Mouse (Mus musculus) embryonic fibroblast, embryonic 13.5 days (primary cell): ENCODE data around the gene Tmem63a.
A peak's percentile ranks its signal among the peaks of the same experiment; 100 is the strongest.

Experiments
- CTCF ChIP-seq: IDR thresholded peaks from 2 replicates; pipeline ENCODE4 v1.5.1; 2011; ENCODE audit warnings: mild to moderate bottlenecking, control low read depth, low read length, moderate library complexity, borderline replicate concordance; ENCODE audit not compliant: insufficient read depth
- POLR2A ChIP-seq: IDR thresholded peaks from 2 replicates; pipeline ENCODE4 v1.6.1; 2011; ENCODE audit warnings: low read depth, mild to moderate bottlenecking, control low read depth, low read length, moderate library complexity

DNA sequence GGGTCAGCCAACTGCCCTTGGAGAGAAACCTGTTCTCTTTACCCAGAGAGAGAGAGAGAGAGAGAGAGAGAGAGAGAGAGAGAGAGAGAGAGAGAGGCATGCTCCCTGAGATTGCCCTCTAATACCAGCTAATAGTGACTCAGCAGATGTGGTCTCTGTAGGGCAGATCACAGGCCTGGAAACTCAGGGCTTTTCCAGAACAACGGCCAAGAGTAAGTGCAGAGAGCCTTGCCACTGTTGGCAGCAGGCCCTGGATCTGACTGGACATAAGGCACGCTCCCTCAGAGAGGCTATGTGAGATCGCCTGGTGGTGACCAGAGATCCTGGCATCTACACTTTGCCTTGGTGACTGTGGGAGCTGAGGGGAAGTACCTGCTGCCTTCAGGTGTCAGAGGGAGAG, 67.6 kb downstream of the Tmem63a start:
- TF ChIP-seq CTCF (no peak), POLR2A (peak; percentile 26; the same call in 1 of the 2 replicates)
